Mouse (Mus musculus) liver, embryonic 15.5 days (tissue): ENCODE data around the gene Selenot. TPM values are rescaled to one million over a fixed set of nuclear protein-coding genes. Genes with fewer than 3 reads are reported as not detected.
"Not testable (repeated sequence)": the region's sequence is repeated elsewhere in the genome, so short reads cannot be mapped to it uniquely, and the experiment has no call there.

ENCODE experiments used
- ATAC-seq: fragments of 200-750 bp; cut with Nextera tagmentation; 2 replicates; pipeline ENCODE4 v1.8.0; 2017; ENCODE audit warnings: moderate number of reproducible peaks, mild to moderate bottlenecking, moderate library complexity; ENCODE audit not compliant: insufficient read depth
- H3K27ac ChIP-seq: fragments of 300-500 bp; sonication (generic); replicated peaks from 2 replicates; pipeline ENCODE4 v1.5.1; 2015; ENCODE audit warnings: mild to moderate bottlenecking, inconsistent platforms
- H3K27me3 ChIP-seq: fragments of 300-500 bp; sonication (generic); 2 replicates; pipeline ENCODE4 v1.6.1; 2015; ENCODE audit warnings: mild to moderate bottlenecking, inconsistent platforms
- H3K36me3 ChIP-seq: fragments of 300-500 bp; sonication (generic); replicated peaks from 2 replicates; pipeline ENCODE4 v1.6.1; 2015; ENCODE audit warnings: moderate library complexity, mild to moderate bottlenecking, inconsistent platforms
- H3K4me1 ChIP-seq: fragments of 300-500 bp; sonication (generic); replicated peaks from 2 replicates; pipeline ENCODE4 v1.6.1; 2015; ENCODE audit warnings: inconsistent platforms
- H3K4me2 ChIP-seq: fragments of 300-500 bp; sonication (generic); 2 replicates; pipeline ENCODE4 v1.6.1; 2015; ENCODE audit warnings: moderate library complexity, mild to moderate bottlenecking, inconsistent platforms
- H3K4me3 ChIP-seq: fragments of 300-500 bp; sonication (generic); replicated peaks from 2 replicates; pipeline ENCODE4 v1.5.1; 2015; ENCODE audit warnings: mild to moderate bottlenecking, inconsistent platforms
- H3K9ac ChIP-seq: fragments of 300-500 bp; sonication (generic); 2 replicates; pipeline ENCODE4 v1.6.1; 2015; ENCODE audit warnings: moderate library complexity, mild to moderate bottlenecking, inconsistent platforms
- H3K9me3 ChIP-seq: fragments of 300-500 bp; sonication (generic); replicated peaks from 2 replicates; pipeline ENCODE4 v1.6.1; 2016; ENCODE audit warnings: inconsistent platforms
- WGBS: fragments of 180-500 bp; shearing (Covaris S2); methylation state at CpG from one replicate; pipeline ENCODE4 v1.1.7; 2015; ENCODE audit warnings: mixed read lengths; ENCODE audit not compliant: insufficient replicate concordance; 5-methylcytosine and 5-hydroxymethylcytosine counted together
- polyA plus RNA-seq: library from polyadenylated mRNA; unstranded; fragments of >200 nt; fragmentation: Nextera tagmentation; extraction: Ambion mirVana; gene quantifications from 2 replicates; pipeline ENCODE4 v1.2.1, GENCODE M21; 2015

The Selenot gene
- polyA plus RNA-seq, 1 experiment from 2014 or later, result 10.5 TPM

GRCm38 (mm10) chr3:58582297-58582696 lies 5.9 kb downstream of the Selenot start:
- WGBS, result 26% methylated on average over 5 of the region's 5 CpGs
- peaks cover 40% of the 10 kb centered on the region for H3K4me1 ChIP-seq
- H3K36me3 ChIP-seq, result peaks cover 32% of the 10 kb centered on the region
- H3K27me3 ChIP-seq, result no peaks in the 10 kb centered on the region
- ATAC-seq, result no peak
- no peaks in the 10 kb centered on the region for H3K9me3 ChIP-seq
- H3K27ac ChIP-seq, result 0 out of 2 replicates have a peak overlapping the region, but pooled peaks have one; percentile 9
- H3K9ac ChIP-seq, result no peak overlapping the region
- no peak overlapping the region for H3K4me3 ChIP-seq
- no peak overlapping the region for H3K4me2 ChIP-seq

- Histone ChIP-seq H3K27me3 (no peaks in the 10 kb centered on the region), H3K4me3 (no peak overlapping the region), H3K9ac (no peak overlapping the region), H3K4me2 (no peak overlapping the region), H3K9me3 (no peaks in the 10 kb centered on the region), H3K36me3 (peaks cover 38% of the 10 kb centered on the region), H3K4me1 (peaks cover 38% of the 10 kb centered on the region), H3K27ac (no peak overlapping the region)
- 43% methylated on average over 5 of the region's 5 CpGs for WGBS
- no peak for ATAC-seq
Observed at GRCm38 (mm10) chr3:58582788-58583426, 6.5 kb downstream of the Selenot start.

- not testable (repeated sequence) for H3K4me1 ChIP-seq, H3K4me2 ChIP-seq, H3K27ac ChIP-seq, H3K9me3 ChIP-seq, H3K27me3 ChIP-seq, H3K4me3 ChIP-seq, ATAC-seq, H3K9ac ChIP-seq
- H3K36me3 ChIP-seq, result peaks cover 65% of the 10 kb centered on the region
- 81% methylated on average over 4 of the region's 4 CpGs for WGBS
Observed at GRCm38 (mm10) chr3:58590544-58590943, 14.1 kb downstream of the Selenot start.

GRCm38 (mm10) chr3:58592666-58593065 lies 16.2 kb downstream of the Selenot start:
- not testable (repeated sequence) for H3K4me3 ChIP-seq, H3K9ac ChIP-seq, ATAC-seq, H3K27me3 ChIP-seq, H3K4me2 ChIP-seq, H3K27ac ChIP-seq, H3K4me1 ChIP-seq, H3K9me3 ChIP-seq
- 89% methylated on average over 7 of the region's 7 CpGs for WGBS
- H3K36me3 ChIP-seq, result peaks cover 47% of the 10 kb centered on the region

GRCm38 (mm10) chr3:58593623-58594022 lies 17.2 kb downstream of the Selenot start:
- H3K27ac ChIP-seq, result no peak overlapping the region
- no peak for ATAC-seq
- H3K4me3 ChIP-seq, result no peak overlapping the region
- peaks cover 42% of the 10 kb centered on the region for H3K36me3 ChIP-seq
- H3K4me2 ChIP-seq, result no peak overlapping the region
- WGBS, result 72% methylated on average over 5 of the region's 5 CpGs
- no peak overlapping the region for H3K9ac ChIP-seq
- no peaks in the 10 kb centered on the region for H3K4me1 ChIP-seq
- H3K27me3 ChIP-seq, result no peaks in the 10 kb centered on the region
- H3K9me3 ChIP-seq, result no peaks in the 10 kb centered on the region

- Histone ChIP-seq H3K9me3 (no peaks in the 10 kb centered on the region), H3K36me3 (no peaks in the 10 kb centered on the region), H3K4me1 (no peaks in the 10 kb centered on the region), H3K9ac (no peak overlapping the region), H3K27ac (no peak overlapping the region), H3K27me3 (no peaks in the 10 kb centered on the region), H3K4me2 (no peak overlapping the region), H3K4me3 (no peak overlapping the region)
- 72% methylated on average over 4 of the region's 4 CpGs for WGBS
- no peak for ATAC-seq
Observed at GRCm38 (mm10) chr3:58608506-58608905, 32.1 kb downstream of the Selenot start.

- H3K36me3 ChIP-seq, result no peaks in the 10 kb centered on the region
- no peaks in the 10 kb centered on the region for H3K9me3 ChIP-seq
- no peak overlapping the region for H3K9ac ChIP-seq
- no peak overlapping the region for H3K27ac ChIP-seq
- no peaks in the 10 kb centered on the region for H3K4me1 ChIP-seq
- H3K27me3 ChIP-seq, result no peaks in the 10 kb centered on the region
- no peak for ATAC-seq
- no peak overlapping the region for H3K4me2 ChIP-seq
- 64% methylated on average over 5 of the region's 5 CpGs for WGBS
- H3K4me3 ChIP-seq, result no peak overlapping the region
Observed at GRCm38 (mm10) chr3:58609985-58610384, 33.5 kb downstream of the Selenot start.

- Histone ChIP-seq H3K4me1 (no peaks in the 10 kb centered on the region), H3K9ac (no peak overlapping the region), H3K4me3 (no peak overlapping the region), H3K27ac (no peak overlapping the region), H3K27me3 (no peaks in the 10 kb centered on the region), H3K9me3 (no peaks in the 10 kb centered on the region), H3K4me2 (no peak overlapping the region), H3K36me3 (no peaks in the 10 kb centered on the region)
- WGBS, result 60% methylated on average over 7 of the region's 7 CpGs
- no peak for ATAC-seq
Observed at GRCm38 (mm10) chr3:58621066-58621465, 44.6 kb downstream of the Selenot start.

GRCm38 (mm10) chr3:58622665-58623394 lies 46.4 kb downstream of the Selenot start:
- H3K4me1 ChIP-seq, result no peaks in the 10 kb centered on the region
- H3K27me3 ChIP-seq, result no peaks in the 10 kb centered on the region
- WGBS, result 55% methylated on average over 3 of the region's 3 CpGs
- no peak overlapping the region for H3K27ac ChIP-seq
- no peaks in the 10 kb centered on the region for H3K36me3 ChIP-seq
- H3K9ac ChIP-seq, result no peak overlapping the region
- no peak overlapping the region for H3K4me3 ChIP-seq
- no peak overlapping the region for H3K4me2 ChIP-seq
- ATAC-seq, result no peak
- no peaks in the 10 kb centered on the region for H3K9me3 ChIP-seq

GRCm38 (mm10) chr3:58624981-58625380 lies 48.5 kb downstream of the Selenot start:
- WGBS, result 73% methylated on average over 4 of the region's 4 CpGs
- no peaks in the 10 kb centered on the region for H3K4me1 ChIP-seq
- no peak overlapping the region for H3K9ac ChIP-seq
- H3K4me2 ChIP-seq, result no peak overlapping the region
- no peaks in the 10 kb centered on the region for H3K9me3 ChIP-seq
- H3K27me3 ChIP-seq, result no peaks in the 10 kb centered on the region
- ATAC-seq, result no peak
- H3K4me3 ChIP-seq, result no peak overlapping the region
- no peak overlapping the region for H3K27ac ChIP-seq
- no peaks in the 10 kb centered on the region for H3K36me3 ChIP-seq

GRCm38 (mm10) chr3:58631693-58632092 lies 55.3 kb downstream of the Selenot start:
- H3K9ac ChIP-seq, result no peak overlapping the region
- H3K4me3 ChIP-seq, result no peak overlapping the region
- no peak for ATAC-seq
- H3K27ac ChIP-seq, result no peak overlapping the region
- H3K27me3 ChIP-seq, result no peaks in the 10 kb centered on the region
- H3K9me3 ChIP-seq, result no peaks in the 10 kb centered on the region
- no peaks in the 10 kb centered on the region for H3K36me3 ChIP-seq
- WGBS, result 56% methylated on average over 2 of the region's 2 CpGs
- no peaks in the 10 kb centered on the region; the same call in 1 of the 2 replicates for H3K4me1 ChIP-seq
- H3K4me2 ChIP-seq, result no peak overlapping the region
